Mouse (Mus musculus) testis, postnatal 14 days (tissue): Measurements from ENCODE around the gene Fanci.
A peak's percentile ranks its signal among the peaks of the same experiment; 100 is the strongest.

Source experiments
- DNase-seq: peaks from one replicate; pipeline ENCODE4 v3.0.0; 2021; ENCODE audit warnings: low spot score

Fanci gene

DNA sequence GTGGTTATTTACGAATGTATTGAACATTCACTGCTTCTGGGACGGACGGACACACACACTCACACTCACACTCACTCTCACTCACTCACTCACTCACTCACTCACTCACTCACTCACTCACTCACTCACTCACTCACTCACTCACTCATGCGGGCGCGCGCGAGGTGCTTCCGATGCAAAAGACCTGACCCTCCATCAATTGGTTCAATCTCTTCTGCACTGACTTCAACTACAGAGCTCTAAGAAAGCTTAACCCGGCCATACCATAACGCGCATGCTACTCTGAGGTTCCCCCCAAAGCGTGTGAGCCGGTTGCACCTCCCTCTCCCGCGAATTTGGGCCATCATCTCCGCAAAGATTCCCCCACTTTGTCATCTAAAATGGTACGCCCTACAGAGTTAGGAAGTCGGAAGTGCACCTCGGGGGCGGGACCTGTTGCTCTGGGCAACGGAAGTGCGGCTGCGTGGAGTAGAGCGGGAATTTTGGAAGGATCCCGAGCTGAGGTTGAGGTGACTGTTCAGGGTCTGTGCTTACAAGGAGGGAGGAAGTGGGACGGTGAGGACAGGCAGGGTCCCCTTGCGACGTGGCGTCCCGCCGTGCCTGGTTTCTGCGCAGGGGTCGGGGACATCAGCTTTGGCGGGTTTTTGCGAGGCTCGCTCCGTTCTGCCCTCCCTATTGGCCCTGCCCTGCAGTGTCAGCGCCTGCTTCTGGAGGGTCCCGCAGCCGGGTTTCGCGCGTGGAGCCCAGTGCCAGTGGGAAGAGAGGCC is at the start of gene Fanci:
Gene Fanci (plus strand): TSS at position 47 of the 767 bp plus-strand sequence.
- peak; percentile 92 for DNase-seq

DNA sequence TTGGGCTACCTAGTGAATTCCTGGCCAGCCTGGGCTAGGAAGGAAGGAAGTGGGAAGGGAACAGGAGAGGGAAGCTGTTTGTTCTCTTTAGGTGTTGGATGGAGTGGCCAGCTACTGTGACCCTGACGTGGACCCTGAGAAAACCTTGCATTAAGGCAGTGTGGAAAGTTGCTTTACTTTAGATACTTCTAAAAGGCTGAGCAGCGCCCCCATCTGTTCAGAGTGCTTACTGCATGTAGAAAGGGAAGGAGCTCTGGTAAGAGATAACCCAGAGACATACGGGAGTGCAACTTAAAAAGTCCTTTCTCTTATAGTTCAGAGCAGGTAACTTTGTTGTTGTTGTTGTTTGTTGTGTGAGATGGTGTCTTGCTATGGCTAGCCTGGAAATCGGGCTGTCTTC is 45.8 kb upstream of the Fanci start:
- DNase-seq: peak; percentile 27

DNA sequence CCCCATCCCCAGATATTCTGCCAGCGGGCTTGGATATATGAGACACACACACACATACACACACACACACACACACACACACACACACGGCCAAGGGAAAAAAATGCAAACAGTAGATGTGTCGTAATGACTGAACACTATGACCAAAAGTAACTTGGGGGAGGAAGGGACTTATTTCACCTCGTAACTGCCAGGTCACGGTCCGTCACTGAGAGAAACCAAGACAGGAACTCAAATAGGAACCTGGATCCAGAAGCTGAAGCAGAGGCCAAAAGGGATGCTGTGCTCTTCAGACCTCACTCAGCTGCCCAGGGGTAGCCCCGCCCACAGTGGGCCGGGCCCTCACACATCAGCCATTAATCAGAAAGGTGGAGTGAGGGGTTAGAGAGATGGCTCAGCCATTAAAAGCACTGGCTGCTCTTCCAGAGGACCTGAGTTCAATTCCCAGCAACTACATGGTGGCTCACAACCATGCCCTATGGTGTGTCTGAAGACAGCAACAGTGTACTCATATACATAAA is 45.1 kb upstream of the Fanci start:
- no peak for DNase-seq

DNA sequence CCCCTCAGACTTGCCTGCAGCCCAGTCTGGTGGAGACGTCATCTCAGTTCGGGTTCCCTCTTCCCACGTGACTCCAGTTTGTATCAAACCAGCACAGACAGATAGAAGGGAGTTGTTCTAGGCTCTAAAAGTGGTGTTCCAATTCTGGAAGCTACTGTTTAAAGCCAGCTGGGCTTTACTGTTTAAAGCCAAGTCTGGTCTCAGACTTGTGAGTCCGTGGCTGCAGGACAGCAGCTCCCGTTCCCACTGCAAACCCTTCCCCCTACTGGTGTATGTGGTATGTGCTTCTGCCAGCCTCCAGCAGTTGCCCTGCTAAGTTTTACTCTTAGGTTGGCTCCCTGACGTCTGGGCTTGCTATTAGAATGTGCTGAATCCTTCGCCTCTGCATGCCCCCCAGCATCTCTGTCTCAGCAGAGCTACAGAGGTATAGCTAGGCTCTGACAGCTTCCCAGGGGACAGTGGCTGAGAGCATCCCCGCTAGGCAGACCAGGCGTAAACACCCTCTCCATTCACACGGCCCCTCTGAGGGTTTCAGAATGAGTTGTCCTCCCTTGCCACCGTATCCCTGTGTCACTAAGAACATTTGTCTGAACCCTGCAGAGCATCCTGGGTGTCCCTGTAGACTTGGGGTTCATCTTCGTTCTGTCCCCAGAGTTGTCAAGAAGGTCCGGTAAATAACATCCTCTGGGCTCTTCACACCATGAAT is 44.5 kb upstream of the Fanci start:
- DNase-seq: no peak

- no peak for DNase-seq
Observed at GRCm38 (mm10) chr7:79348816-79349215, 42.9 kb upstream of the Fanci start.

DNA sequence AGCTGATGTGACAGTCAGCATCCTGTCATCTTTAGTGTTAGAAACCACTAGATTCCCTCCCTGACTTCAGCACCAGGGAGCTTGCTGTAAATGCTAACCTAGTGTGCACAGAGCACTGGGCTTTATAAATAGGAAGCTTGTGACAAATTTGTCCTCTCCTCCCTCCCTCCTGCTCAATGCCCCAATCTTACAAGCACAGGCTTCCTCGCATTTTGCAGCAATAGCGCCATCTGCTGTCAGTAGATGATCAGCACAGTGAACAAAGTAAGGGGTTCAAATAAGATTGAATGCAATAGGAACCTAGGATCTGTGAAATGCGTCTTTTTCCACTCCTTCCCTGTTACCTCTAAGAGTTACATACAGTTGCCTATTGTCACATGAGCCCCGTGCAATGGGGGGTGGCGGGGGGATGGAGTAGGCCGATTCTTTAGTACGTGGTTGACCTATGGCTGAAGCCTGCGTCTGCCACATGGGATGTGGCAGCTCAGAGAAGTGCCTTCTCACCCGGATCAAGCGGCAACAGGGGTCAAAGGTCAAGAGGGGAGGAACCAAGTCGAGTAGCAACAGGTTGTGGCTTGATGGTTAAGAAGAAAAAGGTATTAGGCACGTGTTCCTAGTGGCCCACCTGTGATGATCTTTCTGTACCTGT is 41.9 kb upstream of the Fanci start:
- peak; percentile 35 for DNase-seq

- peak; percentile 55 for DNase-seq
Observed at GRCm38 (mm10) chr7:79358350-79359182, 33.2 kb upstream of the Fanci start.

DNA sequence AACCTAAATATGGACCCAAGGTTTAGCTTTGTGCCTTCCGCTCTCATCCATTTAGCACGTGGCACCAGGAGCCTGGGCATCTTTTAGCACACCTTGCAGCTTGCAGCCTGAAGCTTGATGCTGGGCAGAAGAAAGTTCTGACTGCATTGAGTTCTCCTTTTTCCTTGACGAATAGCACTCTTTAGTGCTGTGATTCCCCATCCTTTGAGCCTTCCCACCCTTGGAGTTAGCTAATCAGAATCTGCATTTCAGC is 32.6 kb upstream of the Fanci start:
- DNase-seq: no peak

DNA sequence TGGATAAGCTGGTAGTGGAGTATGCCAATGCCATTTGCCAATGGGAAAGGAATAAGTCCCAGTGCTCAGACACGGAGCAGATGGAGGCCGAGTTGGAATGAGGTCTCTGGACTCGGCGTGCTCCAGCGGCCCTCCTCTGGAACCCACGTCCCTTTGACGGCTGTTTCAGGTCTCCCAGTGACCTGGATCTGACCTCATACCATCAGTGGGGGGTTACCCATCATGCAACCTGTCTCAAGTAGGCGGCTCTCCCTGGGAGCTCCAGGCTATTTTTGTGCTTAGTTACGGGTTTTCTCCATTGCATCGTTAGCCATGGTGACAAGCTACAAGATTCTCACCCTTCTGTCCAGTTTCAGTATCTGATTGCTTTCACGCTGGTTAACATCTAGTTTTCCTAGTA is 31.7 kb upstream of the Fanci start:
- DNase-seq: no peak

GRCm38 (mm10) chr7:79362208-79362607 is 29.5 kb upstream of the Fanci start:
- DNase-seq: no peak

DNA sequence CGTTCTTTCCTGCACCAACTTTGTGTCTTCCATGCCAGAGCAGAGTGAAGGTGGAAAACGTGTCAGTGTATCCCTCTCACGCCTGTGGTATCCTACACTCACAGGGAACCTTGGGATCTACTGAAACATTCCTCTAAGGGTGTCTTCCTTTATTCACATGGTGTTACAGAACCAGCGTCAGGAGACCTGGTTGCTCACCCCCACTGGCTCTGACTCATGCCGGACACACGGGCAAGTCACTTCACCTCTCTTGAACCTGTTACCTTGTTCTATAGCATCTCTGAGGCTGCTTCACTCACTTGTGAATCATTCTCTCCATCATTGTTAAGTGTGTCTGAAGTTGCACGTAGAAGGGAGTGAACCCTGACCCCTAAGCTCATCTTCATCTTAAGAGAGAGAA is 28.9 kb upstream of the Fanci start:
- DNase-seq: no peak

GRCm38 (mm10) chr7:79363370-79364043 is 28.2 kb upstream of the Fanci start:
- no peak for DNase-seq

- DNase-seq: no peak
Observed at GRCm38 (mm10) chr7:79368664-79369063, 23.1 kb upstream of the Fanci start.

DNA sequence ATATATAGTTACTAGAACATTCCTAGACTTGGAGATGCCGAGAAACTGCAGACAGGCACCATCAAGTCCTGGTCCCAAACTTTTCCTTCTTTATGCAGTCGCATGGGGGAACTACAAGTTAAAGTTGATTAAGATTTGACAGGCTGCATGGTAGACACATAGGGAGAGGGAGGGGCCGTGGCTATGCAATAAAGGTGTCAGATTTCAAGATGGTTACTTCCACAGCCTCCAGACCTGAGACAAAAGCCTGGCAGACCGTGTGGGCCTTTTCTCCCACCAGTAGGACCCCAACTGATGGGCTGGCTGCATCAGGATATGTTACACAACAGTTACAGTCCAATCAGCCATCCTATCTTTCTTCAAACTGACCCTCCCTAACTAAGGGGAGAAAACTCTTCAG is 22.3 kb upstream of the Fanci start:
- DNase-seq: no peak

DNA sequence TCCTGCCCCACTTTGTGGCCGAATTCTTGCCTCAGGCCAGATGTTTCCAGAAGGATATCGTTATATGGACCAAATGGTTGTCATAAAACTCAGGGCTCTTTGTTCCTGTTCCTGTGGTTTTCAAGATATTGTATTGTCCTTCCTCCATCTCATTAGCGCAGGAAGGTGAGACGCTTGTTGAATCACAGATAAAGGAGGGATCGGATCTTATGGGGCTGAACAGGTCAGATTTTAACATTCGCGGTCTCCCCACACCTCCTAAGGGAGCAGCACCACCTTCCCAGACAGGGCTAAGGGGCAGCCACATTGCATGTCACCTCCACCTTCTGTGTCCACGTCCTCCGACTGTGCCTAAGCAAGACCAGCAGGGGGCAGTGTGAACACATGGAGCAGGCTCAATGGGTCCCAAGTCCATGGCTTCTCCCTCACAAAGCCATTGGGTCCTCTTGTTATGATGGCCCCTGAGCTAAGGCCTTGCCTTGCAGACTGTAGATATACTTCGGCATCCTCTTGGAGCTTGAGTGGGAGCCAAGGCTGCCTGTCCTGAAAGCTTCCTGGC is 20.3 kb upstream of the Fanci start:
- DNase-seq: peak; percentile 57

GRCm38 (mm10) chr7:79374017-79374416 is 17.7 kb upstream of the Fanci start:
- DNase-seq: no peak

- no peak for DNase-seq
Observed at GRCm38 (mm10) chr7:79375594-79375993, 16.1 kb upstream of the Fanci start.

GRCm38 (mm10) chr7:79376516-79377275 is 15.0 kb upstream of the Fanci start:
- DNase-seq: no peak

DNA sequence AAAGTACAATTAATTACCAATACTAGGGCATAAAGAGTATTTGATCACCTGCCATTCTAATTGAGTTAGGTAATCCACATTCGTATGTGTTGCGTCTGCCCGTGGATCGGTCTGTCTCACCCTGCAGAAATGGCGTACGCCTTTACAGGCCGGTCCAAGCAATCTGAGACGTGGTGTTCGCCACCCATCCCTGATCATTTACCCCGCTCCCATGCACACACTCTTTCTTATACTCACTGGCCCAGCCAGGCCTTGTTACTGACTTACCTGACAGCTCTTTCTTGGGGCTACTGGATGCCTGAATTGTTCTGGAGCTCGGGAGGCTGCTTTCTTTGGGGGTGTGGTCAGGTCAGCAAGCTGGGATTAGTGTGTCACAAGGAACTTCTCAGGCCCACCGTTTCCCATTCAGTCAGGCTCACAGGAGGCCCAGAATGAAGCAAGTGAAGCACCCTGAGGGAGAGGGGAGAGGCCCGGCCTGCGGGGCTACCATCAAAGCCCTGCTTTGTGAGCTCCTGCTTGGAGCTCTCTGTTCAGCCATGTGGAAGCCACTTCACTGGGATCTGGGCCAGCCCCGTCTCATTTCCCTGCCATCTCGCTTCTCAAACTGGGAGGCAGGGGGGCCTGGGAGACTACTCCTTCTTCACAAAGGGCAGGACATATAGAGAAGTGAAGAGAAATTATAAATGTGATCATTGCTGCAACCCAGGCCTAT is 5.2 kb upstream of the Fanci start, which contains the start of gene Rlbp1:
Gene Rlbp1 (minus strand): TSS at position 627 of the 712 bp plus-strand sequence.
- DNase-seq: no peak

- DNase-seq: no peak
Observed at GRCm38 (mm10) chr7:79387140-79387539, 4.6 kb upstream of the Fanci start.
